Mouse (Mus musculus) mammary gland, adult 2 months (tissue): ENCODE measurements around the gene Mindy3. TPM values are rescaled to one million over a fixed set of nuclear protein-coding genes. Genes with fewer than 3 reads are reported as not detected.

Experiments
- polyA plus RNA-seq: library from polyadenylated mRNA; depleted of rRNA; stranded (reverse); fragments of >200 nt; gene quantifications from 2 replicates; pipeline ENCODE4 v1.2.3, GENCODE M21; 2012; ENCODE audit warnings: low replicate concordance; rRNA removed

The Mindy3 gene
- polyA plus RNA-seq: 42.6 and 96.2 TPM in 2 replicates

GRCm38 (mm10) chr2:12419262-12419655 is at the start of gene Mindy3:
Mindy3 (minus strand) TSS chr2:12419470.

GRCm38 (mm10) chr2:12301431-12302170 is 117.7 kb downstream of the Mindy3 start, which contains the start of gene Itga8:
Itga8 (minus strand) TSS chr2:12301922.

Other genes with a start within 250 kb of the Mindy3 start
- 3.2 and 4.9 TPM in 2 replicates for gene Itga8, start 117.5 kb downstream of the Mindy3 start, polyA plus RNA-seq